Mouse (Mus musculus) adrenal gland, postnatal 4 days (tissue): ENCODE measurements at regions not wholly inside any gene's neighbourhood (a gene's known extent, or its start where the extent isn't known, plus 50 kb on each side); places are given as distances from the start of the nearest gene placed in this dataset.

ENCODE experiments used
- DNase-seq, 2 experiments: peaks; one replicate each; pipeline ENCODE4 v3.0.0; 2021 to 2022; ENCODE audit warnings: low spot score in 2 of 2, mixed read lengths in 2 of 2

DNA sequence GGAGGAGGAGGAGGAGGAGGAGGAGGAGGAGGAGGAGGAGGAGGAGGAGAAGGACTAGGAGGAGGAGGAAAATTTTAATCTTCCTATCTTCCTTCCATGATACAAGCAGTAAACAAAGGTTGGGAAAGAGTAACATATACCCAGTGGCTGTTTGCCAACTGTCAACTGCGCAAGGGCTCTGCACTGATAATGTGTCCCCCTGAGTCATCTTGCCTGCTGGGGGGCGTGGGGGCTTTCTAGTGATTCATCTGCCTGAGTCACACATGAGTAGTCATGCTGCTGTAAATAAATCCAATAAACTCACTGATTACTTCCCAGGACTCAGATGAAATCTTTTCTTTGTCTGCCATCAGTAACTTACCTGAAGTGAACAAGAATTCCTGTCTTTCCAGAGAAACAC is 110.2 kb downstream of the Tusc1 start:
- DNase-seq, result peak; percentile 3 to 33

- DNase-seq, result no peak
Measured at GRCm38 (mm10) chr4:93220747-93221146, 114.6 kb downstream of the Tusc1 start.

DNA sequence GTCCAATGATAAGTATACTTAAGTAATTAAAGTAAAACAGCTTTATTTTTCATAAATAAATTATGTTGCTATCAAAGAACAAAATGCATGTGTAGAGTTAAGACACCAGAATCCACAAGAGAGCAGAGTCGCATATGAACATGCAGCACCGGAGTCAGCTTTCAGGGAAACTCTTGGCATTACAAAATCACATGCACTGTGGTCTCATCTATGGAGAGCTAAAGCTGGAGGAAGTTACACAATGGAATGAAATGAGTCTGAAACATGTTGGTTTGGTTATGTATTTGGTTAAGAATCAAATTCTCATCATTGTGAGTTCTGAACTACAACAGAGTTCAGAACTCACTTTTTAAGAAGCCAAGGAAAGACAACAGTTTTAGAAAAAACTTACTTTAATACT is 126.9 kb downstream of the Tusc1 start:
- DNase-seq, result no peak

GRCm38 (mm10) chr4:93199811-93200210 is 135.5 kb downstream of the Tusc1 start:
- no peak for DNase-seq

DNA sequence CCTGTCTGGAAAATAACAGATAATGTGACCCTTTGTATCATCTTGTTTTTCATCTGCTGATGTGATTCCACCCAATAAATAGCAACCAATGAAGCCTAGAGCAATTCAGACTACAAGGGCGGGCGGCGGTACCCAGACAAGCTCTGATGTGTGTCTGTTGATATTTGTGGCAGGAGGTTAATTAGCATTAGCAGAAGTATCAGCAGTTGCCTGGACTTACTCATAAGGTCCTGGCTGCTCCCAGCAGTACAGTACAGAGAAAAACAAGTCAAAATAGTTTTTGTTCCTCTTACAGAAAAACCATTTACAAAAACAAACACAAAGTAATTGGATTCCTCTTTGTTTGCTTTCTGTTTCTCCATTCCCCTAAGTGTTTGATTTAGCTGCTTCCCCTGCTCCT is 151.0 kb downstream of the Tusc1 start:
- DNase-seq, result no peak
